Mouse (Mus musculus): Measurements from ENCODE around the gene Galc.

- TF ChIP-seq CTCF (IDR thresholded peaks at IDR 0.05 in 2 of 3, conservative IDR thresholded peaks at IDR 0.05 in 1 of 3; ENCODE audit: control insufficient read depth in 1 of 3, insufficient read depth in 1 of 3, low read depth in 2 of 3, low read length in 3 of 3, poor library complexity in 1 of 3, severe bottlenecking in 1 of 3) (no peak), TAL1 (IDR thresholded peaks at IDR 0.05; ENCODE audit: low read length) (no peak), POLR2A (IDR thresholded peaks at IDR 0.05; ENCODE audit: control insufficient read depth in 1 of 2, insufficient read depth in 1 of 2, low read depth in 1 of 2, low read length in 2 of 2, poor library complexity in 1 of 2) (no peak), HCFC1 (IDR thresholded peaks at IDR 0.05; ENCODE audit: low read depth, low read length) (no peak), NRF1 (IDR thresholded peaks at IDR 0.05; ENCODE audit: insufficient read depth, low read depth, low read length, poor library complexity, severe bottlenecking) (no peak), ZNF384 (IDR thresholded peaks at IDR 0.05; ENCODE audit: low read depth, low read length) (no peak), RCOR1 (IDR thresholded peaks at IDR 0.05; ENCODE audit: low read depth, low read length) (no peak), CHD2 (IDR thresholded peaks at IDR 0.05; ENCODE audit: low read length) (no peak), ELF1 (IDR thresholded peaks at IDR 0.05; ENCODE audit: low read depth, low read length) (no peak), GABPA (IDR thresholded peaks at IDR 0.05; ENCODE audit: low read depth, low read length) (no peak), ZC3H11A (IDR thresholded peaks at IDR 0.05; ENCODE audit: low read depth, low read length) (no peak)
Measured at GRCm38 (mm10) chr12:98246835-98247234, 12.4 kb downstream of the Galc start.

Data from MEL (cell line).